Comparison of ENCODE assay signal across 8 mouse cellular contexts in the genomic region with DNA sequence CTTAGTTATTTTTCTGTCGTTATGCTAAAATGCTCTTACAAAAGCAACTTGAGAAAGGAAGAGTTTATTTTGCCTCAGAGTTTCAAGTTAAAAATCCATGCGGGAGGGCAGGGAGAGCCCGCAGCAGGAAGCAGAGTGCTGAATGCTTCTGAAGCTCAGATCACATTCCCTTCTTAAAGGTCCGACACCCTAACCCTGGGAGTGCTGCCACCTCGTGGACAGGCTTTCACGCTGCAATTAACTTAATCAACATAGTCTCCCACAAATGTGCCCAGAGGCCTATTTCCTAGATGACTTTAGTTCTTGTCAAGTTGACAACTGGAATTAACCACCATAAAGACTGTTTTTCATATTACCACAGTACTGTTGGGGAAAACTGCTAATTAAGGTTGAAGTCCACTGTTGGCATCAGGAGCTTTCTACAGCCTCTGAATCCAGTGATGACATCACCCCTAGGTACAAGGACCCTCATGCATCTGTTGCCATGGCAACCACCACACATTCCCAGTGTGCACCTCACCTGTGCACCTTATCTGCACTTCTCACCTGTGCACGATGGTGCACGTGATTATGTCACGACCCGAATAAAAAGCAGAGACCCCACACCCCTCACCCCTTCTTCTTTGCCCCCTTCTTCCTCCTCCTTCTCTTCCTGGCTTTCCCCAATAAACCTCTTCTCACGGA. TPM values are rescaled to one million over a fixed set of nuclear protein-coding genes. Genes with fewer than 3 reads are reported as not detected.
DNase-seq lines count a peak whose midpoint lies in the region; ATAC-seq lines count a peak whose summit lies in the region.

No protein-coding gene starts in this region.

- intact Hi-C loops in heart, postnatal 14 days (cut with DNase I): no loop called here

- H3K4me3 ChIP-seq in midbrain, embryonic 11.5 days (ENCODE audit: low read depth, low read length): no peak overlapping the region
- no peak overlapping the region for H3K4me3 ChIP-seq in midbrain, embryonic 16.5 days (ENCODE audit: low read depth, low read length)
- no peak overlapping the region for H3K4me3 ChIP-seq in limb, embryonic 11.5 days (ENCODE audit: low read depth, low read length)
- H3K4me3 ChIP-seq in neural tube, embryonic 14.5 days (ENCODE audit: low read depth, low read length): no peak overlapping the region

- H3K27me3 ChIP-seq in midbrain, embryonic 11.5 days (ENCODE audit: control insufficient read depth, insufficient read depth, low read length): peaks cover 6% of the 10 kb centered on the region
- peaks cover 5% of the 10 kb centered on the region for H3K27me3 ChIP-seq in midbrain, embryonic 16.5 days (ENCODE audit: control insufficient read depth, insufficient read depth, low read depth, low read length)
- peaks cover 4% of the 10 kb centered on the region; the same call in 1 of the 2 replicates for H3K27me3 ChIP-seq in limb, embryonic 11.5 days (ENCODE audit: control insufficient read depth, insufficient read depth, low read length)
- no peaks in the 10 kb centered on the region for H3K27me3 ChIP-seq in neural tube, embryonic 14.5 days (ENCODE audit: control insufficient read depth, insufficient read depth, low read length)

- H3K27ac ChIP-seq in midbrain, embryonic 11.5 days (ENCODE audit: low read depth, low read length): no peak overlapping the region
- H3K27ac ChIP-seq in midbrain, embryonic 16.5 days (ENCODE audit: low read length): no peak overlapping the region
- H3K27ac ChIP-seq in limb, embryonic 11.5 days (replicated peaks; ENCODE audit: low read depth, low read length): no peak overlapping the region
- H3K27ac ChIP-seq in neural tube, embryonic 14.5 days (ENCODE audit: low read depth, low read length): no peak overlapping the region

- 37% methylated on average over 11 of the region's 11 CpGs for WGBS in midbrain, embryonic 11.5 days
- 38% methylated on average over 11 of the region's 11 CpGs for WGBS in midbrain, embryonic 16.5 days
- 39% methylated on average over 11 of the region's 11 CpGs for WGBS in limb, embryonic 11.5 days
- 39% methylated on average over 11 of the region's 11 CpGs for WGBS in neural tube, embryonic 14.5 days

- no peak overlapping the region for H3K9ac ChIP-seq in midbrain, embryonic 11.5 days (ENCODE audit: low read length)
- H3K9ac ChIP-seq in midbrain, embryonic 16.5 days (ENCODE audit: low read depth, low read length): no peak overlapping the region
- H3K9ac ChIP-seq in limb, embryonic 11.5 days (ENCODE audit: low read length): no peak overlapping the region
- H3K9ac ChIP-seq in neural tube, embryonic 14.5 days (replicated peaks; ENCODE audit: low read depth, low read length): no peak overlapping the region

- H3K4me1 ChIP-seq in midbrain, embryonic 11.5 days (ENCODE audit: control insufficient read depth, insufficient read depth, low read length): no peaks in the 10 kb centered on the region
- H3K4me1 ChIP-seq in midbrain, embryonic 16.5 days (ENCODE audit: control insufficient read depth, insufficient read depth, low read length): no peaks in the 10 kb centered on the region; the same call in 1 of the 2 replicates
- no peaks in the 10 kb centered on the region for H3K4me1 ChIP-seq in limb, embryonic 11.5 days (ENCODE audit: control insufficient read depth, insufficient read depth, low read length)
- H3K4me1 ChIP-seq in neural tube, embryonic 14.5 days (ENCODE audit: control insufficient read depth, insufficient read depth, low read length): no peaks in the 10 kb centered on the region

- no peaks in the 10 kb centered on the region for H3K9me3 ChIP-seq in midbrain, embryonic 11.5 days (ENCODE audit: control insufficient read depth, low read length)
- H3K9me3 ChIP-seq in midbrain, embryonic 16.5 days (replicated peaks; ENCODE audit: control insufficient read depth, low read length, poor library complexity, severe bottlenecking): no peaks in the 10 kb centered on the region
- no peaks in the 10 kb centered on the region for H3K9me3 ChIP-seq in limb, embryonic 11.5 days (ENCODE audit: control insufficient read depth, low read length)
- H3K9me3 ChIP-seq in neural tube, embryonic 14.5 days (ENCODE audit: control insufficient read depth, low read length): no peaks in the 10 kb centered on the region

- ATAC-seq in midbrain, embryonic 11.5 days (ENCODE audit: low FRiP score): no peak
- ATAC-seq in midbrain, embryonic 16.5 days: no peak
- ATAC-seq in common myeloid progenitor, adult 5-6 weeks (replicated peaks; ENCODE audit: low read depth, poor library complexity, severe bottlenecking): peak; percentile 94
- ATAC-seq in limb, embryonic 11.5 days (ENCODE audit: insufficient number of reproducible peaks, low FRiP score, low TSS enrichment, low read depth): no peak
- 0 out of 2 replicates have a peak, but pooled peaks have one; percentile 46 for ATAC-seq in neural tube, embryonic 14.5 days (ENCODE audit: low read depth)

- no peak overlapping the region for H3K4me2 ChIP-seq in midbrain, embryonic 11.5 days
- H3K4me2 ChIP-seq in midbrain, embryonic 16.5 days (ENCODE audit: low read length): no peak overlapping the region
- no peak overlapping the region for H3K4me2 ChIP-seq in limb, embryonic 11.5 days (ENCODE audit: low read depth, severe bottlenecking)
- H3K4me2 ChIP-seq in neural tube, embryonic 14.5 days (ENCODE audit: low read depth, low read length): no peak overlapping the region

- H3K36me3 ChIP-seq in midbrain, embryonic 11.5 days (ENCODE audit: control insufficient read depth, insufficient read depth, low read length): no peaks in the 10 kb centered on the region
- no peaks in the 10 kb centered on the region for H3K36me3 ChIP-seq in midbrain, embryonic 16.5 days (ENCODE audit: control insufficient read depth, insufficient read depth, low read length)
- H3K36me3 ChIP-seq in limb, embryonic 11.5 days (ENCODE audit: control insufficient read depth, insufficient read depth, low read length): no peaks in the 10 kb centered on the region
- H3K36me3 ChIP-seq in neural tube, embryonic 14.5 days (ENCODE audit: control insufficient read depth, insufficient read depth, low read length): no peaks in the 10 kb centered on the region

- peak; percentile 92 for DNase-seq in midbrain, embryonic 11.5 days (ENCODE audit: low spot score, missing footprints)
- peak; percentile 90 for DNase-seq in R1 (ENCODE audit: low read depth, low spot score)
- peak; percentile 74 to 83 for DNase-seq in heart, postnatal 14 days
- DNase-seq in limb, embryonic 11.5 days (ENCODE audit: low spot score): peak; percentile 78
- peak; percentile 90 for DNase-seq in thymus, postnatal 4 days

RNA-seq across cellular contexts. Expression of gene Tomm7, which starts 17.5 kb away (rescaled TPM):
- 122 and 132 TPM in 2 replicates for polyA plus RNA-seq in midbrain, embryonic 11.5 days (2014; fragmentation: Nextera tagmentation; extraction: Ambion mirVana)
- polyA plus RNA-seq in midbrain, embryonic 16.5 days (2015; fragmentation: Nextera tagmentation; extraction: Ambion mirVana): 75.7 and 77.3 TPM in 2 replicates
- total RNA-seq in common myeloid progenitor, adult 5-6 weeks (2017): 229 and 298 TPM in 2 replicates
- total RNA-seq in heart, postnatal 14 days (2021): 100 to 1,000 TPM in 1 of 2 experiments, 10 to 100 TPM in 1; 96.8 to 105 TPM
- polyA plus RNA-seq in limb, embryonic 11.5 days (2014; fragmentation: Nextera tagmentation; extraction: Ambion mirVana): 145 and 153 TPM in 2 replicates
- polyA plus RNA-seq in neural tube, embryonic 14.5 days (2014; fragmentation: Nextera tagmentation; extraction: Ambion mirVana): 79.4 and 81.1 TPM in 2 replicates

RNA-seq across cellular contexts. Expression of gene Rint1, which starts 39.0 kb away (rescaled TPM):
- polyA plus RNA-seq in midbrain, embryonic 11.5 days (2014; fragmentation: Nextera tagmentation; extraction: Ambion mirVana): 24.9 and 28.1 TPM in 2 replicates
- 30.2 and 30.3 TPM in 2 replicates for polyA plus RNA-seq in midbrain, embryonic 16.5 days (2015; fragmentation: Nextera tagmentation; extraction: Ambion mirVana)
- total RNA-seq in common myeloid progenitor, adult 5-6 weeks (2017): 22.5 and 23.4 TPM in 2 replicates
- 10 to 100 TPM; 13.3 to 14.6 TPM for total RNA-seq in heart, postnatal 14 days (2021)
- polyA plus RNA-seq in limb, embryonic 11.5 days (2014; fragmentation: Nextera tagmentation; extraction: Ambion mirVana): 31.2 and 33.6 TPM in 2 replicates
- polyA plus RNA-seq in neural tube, embryonic 14.5 days (2014; fragmentation: Nextera tagmentation; extraction: Ambion mirVana): 27.5 and 31.1 TPM in 2 replicates

RNA-seq across cellular contexts. Expression of gene Pus7, which starts 43.0 kb away (rescaled TPM):
- 25.6 and 28.3 TPM in 2 replicates for polyA plus RNA-seq in midbrain, embryonic 11.5 days (2014; fragmentation: Nextera tagmentation; extraction: Ambion mirVana)
- polyA plus RNA-seq in midbrain, embryonic 16.5 days (2015; fragmentation: Nextera tagmentation; extraction: Ambion mirVana): 17.5 and 19.3 TPM in 2 replicates
- total RNA-seq in common myeloid progenitor, adult 5-6 weeks (2017): 58.8 and 61.9 TPM in 2 replicates
- total RNA-seq in heart, postnatal 14 days (2021): 10 to 100 TPM; 10.1 to 10.7 TPM
- 34.5 and 38.2 TPM in 2 replicates for polyA plus RNA-seq in limb, embryonic 11.5 days (2014; fragmentation: Nextera tagmentation; extraction: Ambion mirVana)
- polyA plus RNA-seq in neural tube, embryonic 14.5 days (2014; fragmentation: Nextera tagmentation; extraction: Ambion mirVana): 19.1 and 22.4 TPM in 2 replicates

Comparison
In these comparisons a context has a peak if more than half of its experiments do, and no peak if none do; other contexts are left out.
1. ATAC-seq: peak in common myeloid progenitor, adult 5-6 weeks (single experiment) and neural tube, embryonic 14.5 days (single experiment); none in midbrain, embryonic 11.5 days (single experiment), midbrain, embryonic 16.5 days (single experiment) and limb, embryonic 11.5 days (single experiment).
2. Peak in every context shown above with its lines, with median percentiles within 50 percentile points of each other: DNase-seq.